Mouse (Mus musculus): ENCODE data around the gene Dtx3l. TPM values are rescaled to one million over a fixed set of nuclear protein-coding genes. Genes with fewer than 3 reads are reported as not detected.
"Not testable (repeated sequence)": the region's sequence is repeated elsewhere in the genome, so short reads cannot be mapped to it uniquely, and the experiment has no call there.

The Dtx3l gene
- polyA plus RNA-seq, 1 experiment from 2014 or later: 4.9 TPM

DNA sequence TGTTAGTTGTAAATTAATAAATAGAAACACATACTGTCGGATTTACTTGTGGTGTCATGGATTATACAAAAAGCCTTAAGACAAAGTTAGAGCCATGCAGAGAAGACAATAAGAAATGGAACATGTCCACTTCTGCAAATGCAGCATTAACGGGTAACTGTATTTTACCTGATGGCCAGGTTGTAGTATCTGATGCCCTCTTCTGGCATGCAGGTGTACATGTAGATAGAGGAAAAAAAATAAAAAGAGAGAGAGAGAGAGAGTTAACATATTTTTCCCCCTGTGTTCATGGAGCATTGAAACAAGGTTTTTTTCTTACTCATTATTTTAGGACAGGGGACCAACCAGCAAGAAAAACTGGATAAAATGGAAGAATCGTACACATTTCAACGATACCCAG, 28.4 kb upstream of the Dtx3l start:
- Histone ChIP-seq H3K4me2 (no peak overlapping the region), H3K36me3 (replicated peaks) (peaks cover 37% of the 10 kb centered on the region; the same call in 1 of the 2 replicates), H3K9me3 (replicated peaks) (no peaks in the 10 kb centered on the region), H3K27ac (replicated peaks) (no peak overlapping the region), H3K27me3 (no peaks in the 10 kb centered on the region), H3K9ac (no peak overlapping the region), H3K4me1 (replicated peaks) (no peaks in the 10 kb centered on the region), H3K4me3 (replicated peaks) (no peak overlapping the region)
- 81% methylated on average over 4 of the region's 4 CpGs for WGBS (ENCODE audit: insufficient replicate concordance)
- no peak for ATAC-seq (ENCODE audit: insufficient read depth)

DNA sequence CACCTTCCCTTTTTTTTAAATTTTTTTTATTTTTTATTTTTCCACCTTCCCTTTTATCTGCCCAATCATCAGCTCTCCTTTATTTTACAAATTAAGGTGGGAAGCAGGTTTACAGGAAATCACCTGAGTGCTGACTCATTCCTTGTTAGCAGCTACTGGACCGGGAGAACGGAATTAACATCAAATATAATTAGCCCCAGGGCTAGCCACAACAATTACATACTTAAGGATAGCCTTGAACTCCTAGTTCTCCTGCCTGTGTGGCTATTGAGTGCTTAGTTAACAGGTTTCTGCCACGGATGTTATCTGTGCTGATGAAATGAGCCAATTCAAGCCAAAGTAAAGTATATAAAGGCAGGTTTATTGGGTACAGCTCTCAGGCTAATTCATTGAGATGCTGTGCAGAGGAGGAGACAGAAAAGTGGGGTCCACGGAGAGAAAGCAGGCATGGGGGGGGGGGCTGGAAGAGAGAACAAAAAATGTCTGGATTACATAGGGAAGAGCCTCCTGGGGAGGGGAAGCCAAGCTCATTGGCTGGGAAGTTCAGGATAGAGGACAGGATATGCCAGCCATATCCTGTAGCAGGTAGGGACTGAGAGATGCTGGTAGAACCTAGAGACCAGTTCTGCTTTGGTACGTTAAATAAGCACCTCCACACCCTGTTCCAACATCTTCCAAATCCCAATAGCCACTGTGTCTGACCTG, 27.6 kb upstream of the Dtx3l start:
- Histone ChIP-seq H3K4me3 (replicated peaks) (no peak overlapping the region), H3K4me2 (no peak overlapping the region), H3K9ac (no peak overlapping the region), H3K4me1 (replicated peaks) (no peaks in the 10 kb centered on the region), H3K9me3 (replicated peaks) (no peaks in the 10 kb centered on the region), H3K27ac (replicated peaks) (no peak overlapping the region), H3K36me3 (replicated peaks) (peaks cover 32% of the 10 kb centered on the region; the same call in 1 of the 2 replicates), H3K27me3 (no peaks in the 10 kb centered on the region)
- WGBS (ENCODE audit: insufficient replicate concordance): 60% methylated on average over 5 of the region's 5 CpGs
- no peak for ATAC-seq (ENCODE audit: insufficient read depth)

DNA sequence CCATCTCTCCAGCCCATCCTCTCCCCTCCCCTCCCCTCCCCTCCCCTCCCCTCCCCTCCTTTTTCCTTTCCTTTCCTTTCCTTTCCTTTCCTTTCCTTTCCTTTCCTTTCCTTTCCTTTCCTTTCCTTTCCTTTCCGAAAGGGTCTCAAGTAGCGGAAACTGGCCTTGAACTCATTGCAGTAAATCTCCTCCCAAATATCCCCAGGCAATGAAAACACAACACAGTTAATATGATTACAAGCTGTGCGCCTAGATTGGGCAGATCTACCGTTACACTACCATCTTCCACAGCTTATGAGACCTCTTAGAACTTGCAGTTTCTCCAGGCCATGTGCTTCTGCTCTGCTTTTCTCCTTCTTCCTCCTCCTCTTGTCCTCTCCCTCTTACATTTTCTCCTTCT, 27.0 kb upstream of the Dtx3l start:
- not testable (repeated sequence) for H3K4me3 ChIP-seq (replicated peaks); H3K27me3 ChIP-seq; H3K27ac ChIP-seq (replicated peaks); H3K4me1 ChIP-seq (replicated peaks); H3K9me3 ChIP-seq (replicated peaks); H3K4me2 ChIP-seq; ATAC-seq (ENCODE audit: insufficient read depth); H3K9ac ChIP-seq
- WGBS (ENCODE audit: insufficient replicate concordance): 75% methylated on average over 4 of the region's 4 CpGs
- H3K36me3 ChIP-seq (replicated peaks): peaks cover 35% of the 10 kb centered on the region; the same call in 1 of the 2 replicates

DNA sequence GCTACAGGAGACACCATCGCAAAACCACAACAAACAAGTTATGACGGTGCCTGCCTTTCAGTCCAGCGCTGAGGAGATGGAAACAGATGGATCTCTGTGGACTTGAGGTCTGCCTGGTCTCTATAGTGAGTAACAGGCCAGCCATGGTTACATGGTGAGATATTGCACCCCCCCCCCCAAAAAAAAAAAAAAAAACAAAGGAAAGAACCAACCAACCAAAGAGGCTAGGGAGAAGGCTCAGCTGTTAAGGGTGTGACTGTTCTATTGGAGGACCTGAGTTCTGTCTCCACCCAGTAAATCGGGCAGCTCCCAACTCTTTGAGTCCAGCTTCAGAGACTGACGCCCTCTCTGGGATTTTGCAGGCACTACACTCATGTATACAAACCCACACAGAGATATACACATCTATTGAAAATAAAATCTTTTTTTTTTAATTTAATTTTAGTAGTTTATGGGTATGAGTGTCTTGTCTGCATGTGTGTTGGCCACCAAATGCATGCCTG, 13.7 kb upstream of the Dtx3l start:
- H3K36me3 ChIP-seq (replicated peaks): peaks cover 29% of the 10 kb centered on the region

DNA sequence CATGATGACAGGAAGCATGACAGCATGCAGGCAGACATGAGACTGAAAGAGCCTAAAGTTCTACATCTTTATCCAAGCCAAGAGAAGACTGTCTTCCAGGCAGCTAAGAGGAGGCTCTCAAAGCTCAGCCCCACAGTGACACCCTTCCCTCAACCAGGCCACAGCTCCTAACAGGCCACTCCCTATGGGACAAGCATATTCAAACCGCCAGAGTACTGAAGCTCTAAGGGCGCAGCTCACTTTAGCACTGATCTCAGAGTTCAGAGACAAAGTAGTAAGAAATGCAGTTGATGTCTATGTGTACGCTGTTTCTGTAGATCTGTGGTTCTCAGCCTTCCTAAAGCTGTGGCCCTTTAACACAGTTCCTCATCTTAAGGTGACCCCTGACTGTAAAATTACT, 12.3 kb upstream of the Dtx3l start:
- 83% methylated on average over 3 of the region's 3 CpGs for WGBS (ENCODE audit: insufficient replicate concordance)
- Histone ChIP-seq H3K36me3 (replicated peaks) (peaks cover 31% of the 10 kb centered on the region), H3K27ac (replicated peaks) (no peak overlapping the region), H3K4me1 (replicated peaks) (no peaks in the 10 kb centered on the region), H3K9me3 (replicated peaks) (no peaks in the 10 kb centered on the region), H3K27me3 (no peaks in the 10 kb centered on the region), H3K4me2 (no peak overlapping the region), H3K9ac (no peak overlapping the region), H3K4me3 (replicated peaks) (no peak overlapping the region)
- no peak for ATAC-seq (ENCODE audit: insufficient read depth)

More for the DNA sequence above, 13.7 kb upstream of the Dtx3l start:
- no peak for ATAC-seq (ENCODE audit: insufficient read depth)
- H3K9me3 ChIP-seq (replicated peaks): no peaks in the 10 kb centered on the region
- WGBS (ENCODE audit: insufficient replicate concordance): 75% methylated on average over 5 of the region's 5 CpGs
- no peak overlapping the region for H3K9ac ChIP-seq
- H3K27ac ChIP-seq (replicated peaks): no peak overlapping the region
- no peaks in the 10 kb centered on the region for H3K27me3 ChIP-seq
- H3K4me2 ChIP-seq: no peak overlapping the region
- no peak overlapping the region for H3K4me3 ChIP-seq (replicated peaks)
- H3K4me1 ChIP-seq (replicated peaks): no peaks in the 10 kb centered on the region

DNA sequence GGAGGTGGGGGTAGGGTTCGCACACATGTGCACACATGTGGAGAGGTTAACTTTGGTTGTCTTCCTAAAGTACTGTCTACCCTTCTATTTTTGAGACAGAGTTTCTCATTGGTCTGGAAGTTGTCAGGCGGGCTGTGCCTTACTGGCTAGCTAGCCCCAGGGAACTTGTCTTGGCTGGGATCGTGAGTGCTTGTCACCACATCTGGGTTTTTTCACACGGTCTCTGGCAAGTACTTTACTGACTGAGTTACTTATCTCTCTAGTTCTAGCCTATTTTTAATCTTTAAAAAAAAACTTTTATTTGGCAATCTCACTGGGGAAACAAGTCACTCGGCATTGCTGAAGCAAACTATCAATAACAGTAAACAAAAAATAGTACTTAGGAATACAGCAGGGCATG, 10.3 kb upstream of the Dtx3l start:
- 66% methylated on average over 5 of the region's 5 CpGs for WGBS (ENCODE audit: insufficient replicate concordance)
- Histone ChIP-seq H3K9me3 (replicated peaks) (no peaks in the 10 kb centered on the region), H3K27ac (replicated peaks) (no peak overlapping the region), H3K9ac (no peak overlapping the region), H3K4me1 (replicated peaks) (no peaks in the 10 kb centered on the region), H3K36me3 (replicated peaks) (peaks cover 25% of the 10 kb centered on the region), H3K27me3 (no peaks in the 10 kb centered on the region), H3K4me2 (no peak overlapping the region), H3K4me3 (replicated peaks) (no peak overlapping the region)
- ATAC-seq (ENCODE audit: insufficient read depth): no peak

DNA sequence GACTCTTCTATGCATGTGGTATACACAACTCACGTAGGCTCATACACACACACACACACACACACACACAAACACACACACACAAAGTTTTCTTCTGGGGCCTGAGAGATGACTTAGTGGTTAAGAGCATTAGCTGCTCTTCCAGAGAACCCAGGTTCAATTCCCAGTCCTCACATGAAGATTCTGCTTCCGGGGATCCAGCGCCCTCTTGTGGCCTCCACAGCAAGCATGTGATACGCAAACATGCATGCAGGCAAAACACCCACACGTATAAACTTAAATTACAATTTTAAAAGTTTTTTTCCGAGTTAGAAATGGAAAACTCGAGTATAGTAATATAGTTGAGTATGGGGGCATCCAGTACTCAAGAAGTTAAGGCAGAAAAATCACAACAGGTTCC, 2.4 kb upstream of the Dtx3l start:
- Histone ChIP-seq H3K9me3 (replicated peaks) (no peaks in the 10 kb centered on the region), H3K4me1 (replicated peaks) (peaks cover 26% of the 10 kb centered on the region), H3K4me2 (no peak overlapping the region), H3K36me3 (replicated peaks) (peaks cover 19% of the 10 kb centered on the region), H3K27ac (replicated peaks) (no peak overlapping the region), H3K27me3 (no peaks in the 10 kb centered on the region), H3K4me3 (replicated peaks) (no peak overlapping the region), H3K9ac (no peak overlapping the region)
- ATAC-seq (ENCODE audit: insufficient read depth): no peak
- WGBS (ENCODE audit: insufficient replicate concordance): 65% methylated on average over 7 of the region's 7 CpGs

DNA sequence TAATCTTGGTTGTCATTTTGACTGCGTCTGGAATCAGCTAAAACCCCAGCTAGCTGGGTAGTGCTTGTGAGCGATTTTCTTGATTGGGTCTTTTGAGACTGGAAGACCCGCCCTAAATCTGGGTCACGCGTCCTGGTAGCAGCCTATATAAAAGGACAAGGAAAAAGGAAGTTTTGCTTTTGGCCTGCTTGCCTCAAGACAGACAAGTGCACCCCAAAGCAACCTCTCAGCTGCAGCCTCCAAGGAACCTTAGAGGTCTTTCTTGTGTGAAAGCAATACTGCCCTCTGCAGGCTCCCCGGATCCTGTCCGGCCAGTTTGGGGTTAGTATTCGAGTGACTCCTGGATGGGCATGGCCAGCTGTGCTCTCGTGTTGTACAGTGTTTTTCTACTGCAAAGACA, 739 bp upstream of the Dtx3l start:
- Histone ChIP-seq H3K4me1 (replicated peaks) (peaks cover 26% of the 10 kb centered on the region), H3K4me2 (peak overlapping the region; percentile 93), H3K9me3 (replicated peaks) (no peaks in the 10 kb centered on the region), H3K4me3 (replicated peaks) (peak overlapping the region; percentile 78), H3K36me3 (replicated peaks) (peaks cover 22% of the 10 kb centered on the region), H3K27me3 (no peaks in the 10 kb centered on the region), H3K9ac (peak overlapping the region; percentile 82), H3K27ac (replicated peaks) (peak overlapping the region; percentile 73)
- WGBS (ENCODE audit: insufficient replicate concordance): 3% methylated on average over 9 of the region's 9 CpGs
- peak; percentile 73 for ATAC-seq (ENCODE audit: insufficient read depth)

DNA sequence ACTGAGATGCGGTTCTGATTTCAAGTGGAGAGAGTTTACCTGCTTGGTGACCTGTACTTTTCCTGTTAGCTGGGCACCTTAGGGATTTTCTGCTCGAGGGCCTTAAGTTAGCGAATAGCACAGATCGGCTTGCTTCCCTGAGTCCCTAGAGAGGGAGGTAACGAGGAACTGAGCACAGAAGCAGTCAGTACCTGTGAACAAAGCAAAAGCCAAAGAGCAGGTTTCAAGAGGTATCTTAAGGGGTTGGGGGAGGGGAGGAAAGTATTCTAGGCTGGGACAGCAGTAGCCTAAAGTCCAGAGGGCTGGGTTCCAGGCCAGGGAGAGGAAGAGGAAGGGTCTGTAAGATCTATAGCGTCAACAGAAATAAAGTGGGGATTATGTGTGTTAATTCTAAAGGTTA, 310 bp upstream of the Dtx3l start:
- peak; percentile 43 for ATAC-seq (ENCODE audit: insufficient read depth)
- Histone ChIP-seq H3K9ac (peak overlapping the region; percentile 82), H3K27ac (replicated peaks) (peak overlapping the region; percentile 73), H3K4me1 (replicated peaks) (peaks cover 26% of the 10 kb centered on the region), H3K27me3 (no peaks in the 10 kb centered on the region), H3K4me2 (peak overlapping the region; percentile 93), H3K4me3 (replicated peaks) (peak overlapping the region; percentile 78), H3K36me3 (replicated peaks) (peaks cover 22% of the 10 kb centered on the region), H3K9me3 (replicated peaks) (no peaks in the 10 kb centered on the region)
- WGBS (ENCODE audit: insufficient replicate concordance): 1% methylated on average over 6 of the region's 6 CpGs

DNA sequence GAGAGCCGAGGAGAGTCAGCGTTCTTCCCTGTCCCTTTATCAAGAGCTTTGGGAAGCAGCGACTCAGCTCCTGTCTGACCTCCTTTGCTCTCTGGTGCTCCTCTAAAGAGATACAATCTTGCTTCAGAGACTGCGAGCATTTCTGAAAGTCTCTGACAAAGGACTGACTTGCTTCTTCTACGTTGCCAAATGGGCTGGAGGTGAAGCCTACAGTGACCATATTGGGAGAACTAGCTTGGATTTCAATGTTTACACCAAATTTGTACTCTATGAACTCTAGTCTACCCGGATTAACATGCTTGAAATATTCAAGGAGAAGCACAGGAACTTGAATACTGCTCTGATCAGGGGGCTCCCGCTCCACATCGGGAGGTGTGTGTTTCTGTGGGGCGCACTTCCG, 5.8 kb downstream of the Dtx3l start:
- peaks cover 46% of the 10 kb centered on the region for H3K36me3 ChIP-seq (replicated peaks)
- H3K27ac ChIP-seq (replicated peaks): no peak overlapping the region
- 80% methylated on average over 10 of the region's 10 CpGs for WGBS (ENCODE audit: insufficient replicate concordance)
- H3K4me3 ChIP-seq (replicated peaks): no peak overlapping the region
- ATAC-seq (ENCODE audit: insufficient read depth): no peak
- no peak overlapping the region for H3K4me2 ChIP-seq
- no peaks in the 10 kb centered on the region for H3K27me3 ChIP-seq
- no peaks in the 10 kb centered on the region for H3K9me3 ChIP-seq (replicated peaks)
- peaks cover 21% of the 10 kb centered on the region for H3K4me1 ChIP-seq (replicated peaks)
- no peak overlapping the region for H3K9ac ChIP-seq

DNA sequence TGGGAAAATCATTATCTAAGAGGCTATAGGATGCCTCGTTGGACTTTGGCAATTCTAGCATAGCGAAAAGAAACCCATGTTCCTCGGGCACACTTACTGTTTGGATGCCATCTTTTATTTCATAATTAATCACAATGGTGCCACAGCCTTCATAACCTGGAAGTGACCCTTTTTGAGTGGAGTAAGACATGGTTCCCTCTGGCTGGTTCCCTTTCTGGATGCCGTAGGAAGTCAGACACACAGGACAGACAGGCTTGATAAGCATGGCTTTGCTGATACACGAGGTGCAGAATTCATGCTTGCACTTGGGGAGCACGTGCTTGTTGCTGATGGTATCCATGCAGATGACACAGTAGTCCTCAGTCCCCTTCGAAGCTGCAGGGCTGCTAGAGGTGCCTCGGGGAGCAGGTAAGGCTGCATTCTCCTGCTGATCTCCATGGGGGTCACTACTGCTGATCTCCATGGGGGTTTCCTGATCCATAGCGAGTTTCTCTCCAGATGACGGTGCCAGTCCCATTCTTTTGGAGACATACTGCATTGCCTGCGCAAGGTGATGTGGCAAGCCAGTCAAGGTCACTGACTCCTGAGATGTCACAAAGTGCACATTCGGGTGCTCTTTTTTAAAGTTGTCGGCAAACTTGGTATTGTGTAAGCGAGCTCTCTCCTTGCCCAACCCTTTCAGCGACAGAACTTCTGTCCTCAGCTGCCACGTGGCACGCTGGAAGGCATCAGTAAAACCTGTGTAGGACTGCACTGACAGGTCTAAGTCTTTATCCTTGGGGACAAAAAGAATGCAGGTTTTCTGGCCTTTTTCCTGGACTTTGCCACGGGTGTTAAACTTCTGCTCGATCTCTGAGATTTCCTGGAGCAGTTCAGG, 6.5 kb downstream of the Dtx3l start:
- WGBS (ENCODE audit: insufficient replicate concordance): 76% methylated on average over 19 of the region's 19 CpGs
- Histone ChIP-seq H3K4me3 (replicated peaks) (no peak overlapping the region), H3K9me3 (replicated peaks) (no peaks in the 10 kb centered on the region), H3K9ac (no peak overlapping the region), H3K4me2 (no peak overlapping the region), H3K27ac (replicated peaks) (no peak overlapping the region), H3K36me3 (replicated peaks) (peaks cover 46% of the 10 kb centered on the region), H3K4me1 (replicated peaks) (peaks cover 14% of the 10 kb centered on the region), H3K27me3 (no peaks in the 10 kb centered on the region)
- ATAC-seq (ENCODE audit: insufficient read depth): no peak

Data from liver, embryonic 15.5 days (tissue).